Mouse (Mus musculus) monocyte, adult 2 months (primary cell): ENCODE results near the gene 9130409I23Rik.
A peak's percentile ranks its signal among the peaks of the same experiment; 100 is the strongest.

Experiments
- DNase-seq, 2 experiments: peaks; one replicate each; pipeline ENCODE4 v3.0.0; 2022; ENCODE audit warnings: low spot score in 2 of 2, low read depth in 1 of 2

9130409I23Rik gene

DNA sequence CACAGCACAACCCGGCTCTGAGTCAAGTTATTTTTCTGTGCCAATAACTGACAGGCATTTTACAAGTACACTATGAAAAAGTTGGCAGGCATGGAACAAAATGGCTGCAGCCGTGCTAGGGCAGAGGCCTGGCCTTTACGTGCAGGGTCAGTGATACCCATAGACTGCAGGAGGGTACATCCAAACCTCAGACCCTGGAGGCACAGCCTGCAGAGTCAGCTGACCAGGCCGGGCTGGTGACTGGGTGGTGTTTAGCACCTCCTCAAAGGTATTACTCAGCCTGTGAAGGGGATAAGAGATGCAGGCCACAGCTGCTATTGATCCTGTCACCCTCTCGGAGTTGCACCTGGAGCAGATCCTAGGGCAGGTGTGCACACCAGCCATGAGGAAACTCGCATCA lies at the start of gene 9130409I23Rik:
Gene 9130409I23Rik, plus strand, starts transcription at position 301 of the 400 bp plus-strand sequence.
- no peak for DNase-seq

DNA sequence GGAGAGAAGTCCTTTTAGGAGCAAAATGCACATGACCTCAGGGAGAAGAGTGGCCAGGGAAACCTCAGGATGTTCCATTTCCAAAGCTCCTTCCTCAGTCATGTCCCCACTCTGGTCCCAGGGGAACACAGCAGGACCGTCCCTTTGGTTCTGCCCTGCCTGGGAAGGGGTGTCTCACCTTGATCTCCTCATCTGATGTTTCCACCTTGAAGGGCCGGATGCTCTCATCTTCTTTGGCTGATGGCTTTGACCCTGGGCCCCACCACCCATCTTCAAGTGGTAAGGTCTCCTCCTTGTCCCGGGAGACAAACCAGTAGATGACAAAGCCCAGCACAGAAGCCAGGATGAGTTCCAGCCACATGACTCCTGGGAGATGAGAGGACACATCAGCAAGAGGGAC lies 49.4 kb upstream of the 9130409I23Rik start:
- no peak for DNase-seq

DNA sequence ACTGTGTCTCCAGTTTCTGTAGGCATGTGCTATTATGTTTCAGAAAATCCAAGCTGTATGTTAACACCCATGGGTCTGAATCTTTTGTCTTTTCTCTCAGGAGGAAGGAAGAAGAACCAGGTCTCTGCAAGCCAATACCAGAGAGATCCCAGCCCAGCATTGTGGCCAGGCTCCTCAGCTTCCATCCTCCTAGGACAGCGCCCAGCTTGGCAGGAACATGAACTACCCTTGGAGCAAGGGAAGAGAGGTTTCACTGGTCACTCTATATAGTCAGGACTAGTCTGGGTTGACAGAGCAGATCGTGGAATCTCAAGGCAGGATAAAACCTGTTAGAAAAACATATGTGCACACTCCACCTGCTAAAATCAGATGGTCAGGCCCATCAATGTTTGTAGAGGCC lies 47.2 kb upstream of the 9130409I23Rik start:
- DNase-seq, result no peak

DNA sequence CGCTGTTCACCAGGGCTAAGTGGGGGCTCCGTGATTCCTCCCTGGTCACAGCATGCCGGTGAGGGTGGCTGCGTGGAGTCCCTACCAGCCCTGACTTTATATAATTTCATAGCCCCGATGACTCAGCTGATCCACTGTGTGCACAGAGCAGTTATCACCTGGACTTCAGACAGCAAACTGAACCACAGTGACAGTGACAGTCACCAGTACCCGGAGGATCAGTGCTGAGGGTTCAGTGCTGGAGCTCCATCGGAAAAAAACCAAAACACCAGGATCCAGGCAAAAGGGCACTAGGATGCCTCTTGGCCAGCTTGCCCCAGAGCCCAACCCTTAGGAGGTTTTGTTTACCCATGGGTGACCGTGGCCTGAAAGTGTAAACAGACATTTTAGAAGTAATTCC lies 45.7 kb upstream of the 9130409I23Rik start:
- no peak for DNase-seq

DNA sequence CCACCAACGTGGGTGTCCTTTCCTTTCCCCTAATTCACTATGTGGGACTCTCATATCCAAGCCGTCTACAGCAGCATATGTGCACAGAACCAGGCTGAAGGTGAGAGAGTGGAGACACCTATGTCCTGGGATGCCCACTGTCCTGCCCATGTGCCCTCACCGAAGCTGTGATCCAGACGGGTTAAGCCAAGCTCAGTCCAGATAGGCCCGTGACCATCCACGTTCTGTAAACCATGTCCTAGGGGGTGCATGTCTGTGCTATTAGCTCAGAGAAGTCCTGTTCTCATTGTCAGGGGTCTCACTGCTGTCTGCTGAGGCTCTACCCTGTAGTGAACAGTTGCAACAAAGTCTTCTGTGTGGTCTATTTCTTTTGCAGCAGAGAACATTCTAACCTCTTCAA lies 43.2 kb upstream of the 9130409I23Rik start:
- no peak for DNase-seq

DNA sequence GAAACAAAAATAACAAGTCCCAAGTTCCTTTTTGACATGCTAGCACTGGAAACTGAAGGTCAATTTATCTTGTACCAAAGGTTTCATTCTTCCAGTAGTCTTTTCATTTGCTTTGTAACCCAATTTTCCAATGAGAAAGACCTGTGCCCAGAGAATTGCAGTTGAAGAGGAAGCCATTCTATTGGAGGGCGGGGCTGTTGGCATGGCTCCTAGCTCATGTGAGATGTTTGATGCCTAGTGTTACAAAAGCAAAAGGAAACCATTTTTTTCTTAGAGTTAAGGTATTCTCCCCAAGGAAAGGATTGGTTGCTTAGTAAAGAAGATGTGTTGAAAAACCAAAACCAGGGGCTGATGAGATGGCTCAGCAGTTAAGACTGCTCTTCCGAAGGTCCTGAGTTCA lies 42.8 kb upstream of the 9130409I23Rik start:
- DNase-seq, result no peak

- DNase-seq, result no peak
Observed at GRCm38 (mm10) chr1:181009011-181009590, 41.9 kb upstream of the 9130409I23Rik start.

DNA sequence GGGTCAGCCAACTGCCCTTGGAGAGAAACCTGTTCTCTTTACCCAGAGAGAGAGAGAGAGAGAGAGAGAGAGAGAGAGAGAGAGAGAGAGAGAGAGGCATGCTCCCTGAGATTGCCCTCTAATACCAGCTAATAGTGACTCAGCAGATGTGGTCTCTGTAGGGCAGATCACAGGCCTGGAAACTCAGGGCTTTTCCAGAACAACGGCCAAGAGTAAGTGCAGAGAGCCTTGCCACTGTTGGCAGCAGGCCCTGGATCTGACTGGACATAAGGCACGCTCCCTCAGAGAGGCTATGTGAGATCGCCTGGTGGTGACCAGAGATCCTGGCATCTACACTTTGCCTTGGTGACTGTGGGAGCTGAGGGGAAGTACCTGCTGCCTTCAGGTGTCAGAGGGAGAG lies 41.3 kb upstream of the 9130409I23Rik start:
- DNase-seq, result no peak

DNA sequence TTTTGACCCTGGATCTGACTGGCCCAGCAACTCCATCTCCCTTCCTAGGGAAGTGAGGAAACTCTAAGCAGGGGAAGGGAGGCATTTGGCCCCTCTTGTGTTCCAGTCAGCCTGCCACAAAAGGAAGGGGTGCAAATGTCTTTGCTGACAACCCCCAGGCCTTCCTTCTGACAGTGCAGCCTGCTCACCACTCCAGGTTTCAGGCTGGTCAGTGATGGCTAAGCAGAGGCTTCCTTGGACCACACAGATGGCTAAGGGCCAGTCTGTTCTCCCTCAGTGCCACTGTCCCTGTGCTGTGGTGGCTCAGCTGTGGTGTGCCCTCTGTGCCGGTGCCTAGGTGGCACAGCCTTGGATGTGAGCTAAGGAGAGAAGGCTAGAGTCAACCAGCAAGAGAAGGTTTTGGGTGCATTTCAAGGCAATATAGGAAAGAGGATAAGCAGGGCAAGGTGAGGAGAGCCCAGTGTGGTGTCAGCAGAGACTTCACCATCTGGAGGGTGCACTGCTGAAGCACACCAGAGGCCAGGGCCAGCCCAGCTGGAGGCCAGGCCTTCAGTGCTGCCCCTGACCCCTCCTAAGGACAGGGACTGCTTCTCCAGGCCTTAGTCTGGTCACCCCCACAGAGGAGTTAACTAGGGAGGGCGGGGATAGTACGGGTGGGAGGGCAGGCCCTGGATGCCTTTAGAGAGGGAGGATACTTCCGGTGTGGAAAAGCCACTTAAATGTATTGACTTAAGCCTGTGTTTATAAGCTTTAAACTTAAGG lies 40.7 kb upstream of the 9130409I23Rik start:
- DNase-seq, result no peak

DNA sequence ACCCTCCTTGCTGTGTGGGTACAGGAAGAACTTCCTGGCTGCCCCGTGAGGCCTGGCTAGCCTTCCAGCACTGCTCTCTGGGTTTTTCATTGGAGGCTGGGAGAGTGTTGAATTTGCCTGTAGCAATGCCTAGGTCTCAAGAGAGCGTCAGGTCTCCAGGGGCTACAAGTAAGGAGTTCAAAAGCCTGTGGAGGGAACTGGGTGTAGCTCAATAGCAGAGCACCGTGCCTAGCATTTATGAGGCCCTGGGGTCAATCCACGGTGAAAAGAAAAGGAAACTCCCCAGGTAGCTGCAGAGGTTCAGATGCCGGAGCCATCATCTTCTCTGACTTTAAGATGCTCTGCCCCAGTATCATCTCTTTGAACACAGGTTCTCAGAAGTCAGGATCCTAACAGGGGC lies 39.4 kb upstream of the 9130409I23Rik start:
- DNase-seq, result no peak

DNA sequence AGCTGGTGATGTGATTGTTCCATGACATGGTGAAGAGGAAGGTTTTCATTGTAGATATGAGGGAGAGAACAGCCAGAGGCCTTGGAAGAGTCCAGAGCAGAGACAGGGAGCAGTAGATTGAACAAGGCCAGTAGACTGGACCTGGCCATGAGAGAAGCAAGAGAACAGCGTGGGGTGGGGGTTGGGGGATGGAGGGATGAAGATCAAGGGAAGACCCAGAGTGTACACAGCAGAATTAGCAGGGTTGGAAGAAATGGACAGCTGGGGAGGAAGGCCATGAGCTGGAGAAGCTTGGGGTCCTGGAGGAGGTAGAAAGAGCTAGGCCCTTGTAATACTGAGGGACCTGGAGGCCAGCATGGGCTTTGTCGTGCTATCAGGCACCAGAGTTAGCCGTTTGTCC lies 38.6 kb upstream of the 9130409I23Rik start:
- DNase-seq, result no peak

DNA sequence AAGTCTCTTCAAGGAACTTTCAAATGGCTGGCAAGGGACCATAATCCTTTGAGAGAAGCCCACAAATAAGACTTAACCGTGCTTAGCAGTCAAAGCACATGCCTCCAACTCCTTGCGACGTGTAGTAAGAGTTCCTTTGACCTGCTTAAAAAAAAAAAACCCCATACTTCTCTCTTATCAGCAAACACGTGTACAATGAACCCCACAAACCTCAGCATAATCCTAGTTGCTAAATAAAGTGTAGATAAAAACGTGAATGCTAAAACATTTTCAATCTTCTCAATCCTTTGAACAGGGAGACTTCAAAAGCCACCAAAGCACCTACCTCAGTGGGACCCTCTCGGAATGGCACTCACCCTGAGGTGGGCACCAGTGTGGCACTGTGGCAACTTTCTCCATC lies 37.6 kb upstream of the 9130409I23Rik start:
- DNase-seq, result no peak

DNA sequence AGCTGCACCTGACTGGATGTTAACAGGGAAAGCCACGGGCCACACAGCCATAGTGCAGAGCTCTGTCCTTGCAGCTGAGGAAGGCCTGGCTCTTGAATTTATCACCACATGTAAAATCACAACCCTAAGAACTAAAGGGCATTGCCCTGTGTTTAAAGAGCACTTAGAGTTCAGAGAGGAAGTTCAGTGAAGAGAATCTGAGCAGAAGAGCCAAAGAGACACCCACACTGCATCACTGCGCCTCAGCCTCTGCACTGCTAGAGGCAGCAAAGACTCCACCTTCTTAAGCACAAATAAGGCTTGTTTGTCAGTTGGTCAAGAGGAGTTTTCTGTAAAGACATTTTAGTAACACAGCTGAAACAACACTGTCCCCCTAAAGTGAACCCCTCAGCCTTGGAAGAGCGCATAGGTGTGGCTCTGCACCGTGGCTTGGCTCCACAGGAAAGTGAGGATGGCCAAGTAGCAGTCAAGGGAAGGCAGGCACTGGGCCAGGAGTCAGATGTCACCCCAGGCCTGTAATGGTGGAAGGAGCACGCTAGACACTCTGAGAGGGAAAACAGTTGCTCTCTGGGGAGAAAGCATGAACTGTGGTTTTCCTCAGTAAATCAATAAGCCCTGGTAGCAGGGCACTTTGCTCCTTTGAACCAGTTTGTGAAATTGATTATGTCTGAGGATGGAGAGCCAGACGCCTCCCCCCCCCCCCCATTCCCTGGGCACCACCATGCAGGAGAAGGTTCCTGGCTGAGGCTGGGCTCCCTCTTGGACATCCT lies 36.1 kb upstream of the 9130409I23Rik start:
- DNase-seq, result no peak

- no peak for DNase-seq
Observed at GRCm38 (mm10) chr1:181015558-181015957, 35.5 kb upstream of the 9130409I23Rik start.

DNA sequence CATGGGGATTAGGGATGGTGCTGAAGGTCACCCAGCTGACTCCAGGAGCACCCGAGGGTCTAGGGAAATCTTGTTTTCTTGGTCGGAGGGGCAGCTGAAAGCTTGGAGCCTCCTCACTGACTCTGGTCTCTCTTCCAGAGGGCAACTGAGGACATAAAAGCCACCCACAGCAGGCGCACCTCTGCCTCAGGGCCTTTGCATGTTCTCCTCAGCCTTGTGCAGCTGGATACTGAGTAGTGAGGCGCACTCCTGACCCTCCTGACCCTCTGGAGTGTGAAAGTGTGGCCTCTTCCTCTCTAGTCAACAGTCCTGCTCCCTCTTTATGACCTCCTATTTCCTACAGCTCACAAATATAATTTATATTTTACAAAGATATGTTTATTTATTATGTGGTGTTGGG lies 35.0 kb upstream of the 9130409I23Rik start:
- DNase-seq, result no peak

GRCm38 (mm10) chr1:181016532-181017131 lies 34.4 kb upstream of the 9130409I23Rik start:
- no peak for DNase-seq

- DNase-seq, result peak in 1 of 2 experiments; percentile 49
Observed at GRCm38 (mm10) chr1:181017212-181017711, 33.8 kb upstream of the 9130409I23Rik start.

- no peak for DNase-seq
Observed at GRCm38 (mm10) chr1:181017890-181018420, 33.1 kb upstream of the 9130409I23Rik start.

GRCm38 (mm10) chr1:181020756-181021487 lies 30.1 kb upstream of the 9130409I23Rik start, which contains the start of gene Ephx1:
Gene Ephx1, minus strand, starts transcription at chr1:181020904.
- no peak for DNase-seq

DNA sequence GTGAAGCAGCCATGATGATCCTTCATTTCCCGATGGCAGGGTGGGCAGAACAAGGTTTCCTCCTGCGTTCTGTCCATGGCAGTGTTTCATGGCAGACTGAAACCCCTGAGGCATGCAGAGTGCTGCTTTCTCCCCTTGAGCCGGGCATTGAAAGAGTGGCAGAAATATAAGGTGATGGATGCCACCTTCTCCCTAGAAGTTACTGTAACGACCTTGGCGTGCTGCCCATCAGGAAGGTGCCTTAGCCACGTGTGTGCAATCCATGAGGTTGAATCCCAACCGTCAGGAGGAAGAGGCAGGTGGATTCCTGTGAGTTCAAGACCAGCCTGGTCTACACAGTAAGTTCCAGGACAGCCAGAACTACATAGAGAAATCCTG lies 29.6 kb upstream of the 9130409I23Rik start:
- no peak for DNase-seq

DNA sequence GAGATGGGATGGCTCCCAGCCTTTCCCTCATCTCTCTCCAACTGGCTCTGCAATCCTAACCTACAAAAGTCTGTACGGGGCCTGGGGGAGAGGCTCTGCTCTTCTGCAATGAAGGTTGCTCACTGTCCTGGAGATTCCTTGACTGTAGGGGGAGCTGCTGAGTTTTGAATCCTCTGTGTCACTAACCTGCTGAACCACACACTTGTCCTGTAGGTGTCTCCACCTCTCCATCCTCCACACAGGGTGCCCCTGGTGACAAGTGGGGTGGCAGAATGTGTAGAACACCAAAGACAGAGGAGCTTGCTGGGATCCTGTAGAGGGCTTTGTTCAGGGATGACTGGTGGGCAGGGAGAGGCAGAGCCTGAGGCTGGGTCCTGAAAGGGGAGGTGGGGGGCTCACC lies 28.8 kb upstream of the 9130409I23Rik start:
- no peak for DNase-seq
